Mouse (Mus musculus): ENCODE results near the gene Rpl19. TPM values are rescaled to one million over a fixed set of nuclear protein-coding genes. Genes with fewer than 3 reads are reported as not detected.

Rpl19 gene
- polyA plus RNA-seq, 1 experiment from 2014 or later, result 970 TPM

Other genes with a start within 250 kb of the Rpl19 start
- 437 and 458 TPM in 2 replicates for gene Rpl23, start 244.3 kb upstream of the Rpl19 start, polyA plus RNA-seq (2014; fragmentation: Nextera tagmentation; extraction: Ambion mirVana)
- gene Lasp1, start 227.7 kb upstream of the Rpl19 start, polyA plus RNA-seq (2014; fragmentation: Nextera tagmentation; extraction: Ambion mirVana), result 45.8 and 61.1 TPM in 2 replicates
- gene B230217C12Rik, start 185.9 kb upstream of the Rpl19 start, polyA plus RNA-seq (2014; fragmentation: Nextera tagmentation; extraction: Ambion mirVana), result 15.1 TPM in 2 replicates
- gene Fbxo47, start 142.6 kb upstream of the Rpl19 start, polyA plus RNA-seq (2014; fragmentation: Nextera tagmentation; extraction: Ambion mirVana), result 0.53 and 1.0 TPM in 2 replicates
- 0.18 and 0.28 TPM in 2 replicates for gene Plxdc1, start 40.3 kb upstream of the Rpl19 start, polyA plus RNA-seq (2014; fragmentation: Nextera tagmentation; extraction: Ambion mirVana)
- gene Arl5c, start 30.5 kb upstream of the Rpl19 start, polyA plus RNA-seq (2014; fragmentation: Nextera tagmentation; extraction: Ambion mirVana), result 9.5 and 10.2 TPM in 2 replicates
- gene Cacnb1, start 3.7 kb upstream of the Rpl19 start, polyA plus RNA-seq (2014; fragmentation: Nextera tagmentation; extraction: Ambion mirVana), result 13.1 and 18.3 TPM in 2 replicates
- 1.4 and 1.8 TPM in 2 replicates for gene Stac2, start 26.8 kb downstream of the Rpl19 start, polyA plus RNA-seq (2014; fragmentation: Nextera tagmentation; extraction: Ambion mirVana)
- 22.3 and 29.6 TPM in 2 replicates for gene Fbxl20, start 123.7 kb downstream of the Rpl19 start, polyA plus RNA-seq (2014; fragmentation: Nextera tagmentation; extraction: Ambion mirVana)
- 81.8 and 82.8 TPM in 2 replicates for gene Med1, start 166.6 kb downstream of the Rpl19 start, polyA plus RNA-seq (2014; fragmentation: Nextera tagmentation; extraction: Ambion mirVana)
- gene Cdk12, start 176.3 kb downstream of the Rpl19 start, polyA plus RNA-seq (2014; fragmentation: Nextera tagmentation; extraction: Ambion mirVana), result 12.0 and 16.5 TPM in 2 replicates